Mouse (Mus musculus) ovary, postnatal 10 days (tissue): ENCODE results near the gene R3hdm4.

Experiments
- DNase-seq: peaks from one replicate; pipeline ENCODE4 v3.0.0; 2022; ENCODE audit warnings: low spot score

The R3hdm4 gene

GRCm38 (mm10) chr10:79942988-79943387 lies 22.0 kb upstream of the R3hdm4 start:
- no peak for DNase-seq

- no peak for DNase-seq
Observed at GRCm38 (mm10) chr10:79940749-79941148, 19.7 kb upstream of the R3hdm4 start.

DNA sequence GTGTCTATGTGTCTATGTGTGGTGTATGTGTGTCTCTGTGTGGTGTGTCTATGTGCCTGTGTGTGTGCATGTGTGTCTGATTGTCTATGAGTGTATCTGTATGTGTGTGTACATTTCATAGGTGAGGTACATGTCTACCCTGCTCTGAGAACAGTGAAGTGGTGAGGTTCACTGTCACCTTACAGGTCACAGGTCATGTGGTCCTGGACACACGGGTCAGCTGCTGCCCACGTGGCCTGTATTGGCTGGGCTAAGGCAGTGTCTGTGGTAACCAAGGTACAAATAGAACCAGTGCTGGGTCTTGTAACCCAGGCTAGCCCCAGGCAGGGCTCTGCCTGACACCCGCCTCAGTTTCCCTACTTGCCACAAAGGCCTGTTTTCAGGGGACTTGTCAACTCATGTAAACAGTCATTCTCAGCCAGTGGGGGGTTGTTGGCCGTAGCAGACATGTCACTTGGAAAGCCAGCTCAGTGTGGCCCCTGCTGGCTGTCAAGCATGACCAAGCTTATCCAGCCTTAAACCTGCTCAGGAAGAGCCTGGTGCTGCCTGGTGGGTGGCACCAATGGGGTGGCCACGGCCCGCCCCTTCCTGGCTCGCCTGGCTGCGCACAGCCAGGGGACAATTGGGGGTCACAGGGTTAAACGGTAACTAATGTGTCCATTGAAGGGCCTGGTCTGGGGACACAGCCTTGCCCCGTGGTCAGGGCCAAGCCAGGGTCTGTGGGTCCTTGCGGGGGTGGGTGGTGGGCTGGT lies 16.9 kb upstream of the R3hdm4 start:
- DNase-seq, result no peak

DNA sequence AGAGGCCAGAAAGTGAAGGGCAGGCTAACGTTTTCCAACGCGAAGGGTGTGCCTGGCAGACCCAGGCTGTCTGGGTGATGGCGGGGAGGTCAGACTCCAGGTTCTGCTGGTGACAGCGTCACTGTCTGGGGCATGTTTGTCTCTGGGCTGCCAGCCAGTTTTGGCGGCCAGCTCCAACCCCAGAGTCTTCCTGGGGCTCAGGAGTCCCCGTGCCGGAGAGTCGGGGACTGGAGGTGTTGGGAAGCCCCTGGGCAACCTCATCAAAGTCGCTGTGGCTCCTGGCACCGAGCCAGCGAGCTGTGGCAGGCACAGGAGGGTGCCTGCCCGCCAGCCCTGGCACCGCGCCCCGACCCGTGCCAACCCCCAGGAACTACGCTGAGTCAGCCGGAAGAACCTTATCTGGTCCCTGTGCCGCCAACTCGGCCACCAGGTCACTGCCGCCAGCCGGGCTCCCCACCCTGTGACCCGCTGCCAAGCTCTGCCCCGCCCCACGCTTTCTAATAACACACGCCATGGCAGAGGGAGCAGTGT lies 16.0 kb upstream of the R3hdm4 start:
- no peak for DNase-seq

DNA sequence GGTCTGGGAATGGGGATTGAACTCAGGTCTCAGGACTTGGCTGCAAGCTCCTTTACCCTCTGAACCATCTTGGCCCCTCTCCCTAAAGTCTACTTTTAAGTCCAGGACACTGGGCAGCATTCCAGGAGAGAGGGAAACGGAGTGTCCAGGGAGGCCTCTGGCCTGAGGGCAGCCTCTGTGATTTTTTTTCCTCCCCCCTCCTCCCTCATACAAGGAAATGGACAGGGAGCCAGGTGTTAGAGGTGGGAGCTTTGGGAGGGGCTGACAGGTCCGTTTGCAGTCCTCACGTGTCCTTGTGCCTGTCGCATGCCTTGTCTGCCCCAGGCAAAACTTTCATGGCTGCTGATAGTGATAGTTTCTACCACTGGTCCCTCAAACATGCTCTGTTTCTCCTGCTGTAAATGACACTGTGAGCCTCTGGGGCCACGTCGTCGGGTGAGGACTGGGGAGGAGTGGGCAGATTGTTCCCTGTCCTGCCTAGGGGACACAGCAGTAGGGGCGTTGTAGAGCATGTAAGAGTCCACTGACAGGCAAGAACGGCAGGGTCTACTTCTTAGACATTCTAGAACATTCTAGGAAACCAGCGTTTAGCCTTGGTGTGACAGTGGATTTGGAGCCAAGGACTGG lies 15.4 kb upstream of the R3hdm4 start:
- DNase-seq, result no peak

DNA sequence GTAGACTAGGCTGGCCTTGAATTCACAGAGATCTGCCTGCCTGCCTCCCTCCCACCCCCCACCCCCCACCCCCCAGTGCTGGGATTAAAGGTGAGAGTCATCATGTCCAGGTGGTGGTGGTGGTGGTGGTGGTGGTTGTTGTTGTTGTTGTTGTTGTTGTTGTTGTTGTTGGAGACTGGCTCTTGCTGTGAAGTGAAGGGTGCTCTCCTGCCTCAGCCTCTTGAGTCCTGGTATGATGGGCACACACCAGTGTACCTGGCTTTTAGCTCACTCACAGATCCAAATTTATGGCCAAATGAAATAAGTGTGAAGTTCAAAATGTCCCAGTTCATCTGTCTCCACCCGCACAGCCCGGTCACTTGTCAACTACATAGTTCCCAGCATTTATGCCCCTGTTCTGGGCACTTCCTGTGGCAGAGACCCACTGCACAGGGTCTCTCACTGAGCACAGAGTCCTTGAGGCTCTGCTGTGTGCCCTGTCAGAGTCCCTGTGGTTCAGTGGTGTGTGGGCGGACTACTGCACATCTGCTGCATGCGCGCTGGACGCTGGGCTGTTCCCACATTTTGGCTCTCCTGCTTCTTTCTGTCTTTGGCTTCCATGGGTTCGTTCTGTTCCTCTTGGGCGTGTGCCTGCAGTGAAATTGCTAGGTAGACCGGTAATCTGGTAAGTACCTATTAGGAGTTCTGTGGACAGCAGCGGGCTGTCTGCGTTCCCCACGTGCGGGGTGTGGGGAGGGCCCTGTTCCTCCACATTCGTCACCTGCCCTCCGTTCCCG lies 14.0 kb upstream of the R3hdm4 start:
- DNase-seq, result no peak

DNA sequence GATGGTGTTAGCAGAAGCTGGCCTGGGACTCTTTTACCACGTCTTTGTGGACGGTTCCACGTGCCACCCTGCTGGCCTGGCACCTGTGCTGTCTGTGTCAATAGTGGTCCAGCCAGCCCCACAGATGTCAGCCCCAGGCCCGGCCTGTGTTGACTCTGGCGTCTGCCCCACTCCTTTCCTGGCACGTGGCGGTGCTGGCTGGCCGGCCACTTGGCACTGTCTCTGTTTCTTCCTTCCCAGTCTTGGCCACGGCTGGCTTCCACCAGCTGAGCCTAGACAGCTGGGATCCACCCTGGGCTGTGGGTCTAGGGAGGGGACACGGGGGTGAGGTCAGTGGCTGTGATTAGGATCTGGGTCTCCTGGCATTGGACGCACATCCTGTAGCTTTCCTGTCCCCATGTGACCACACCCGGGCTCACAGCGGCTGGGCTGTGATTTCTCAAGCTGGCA lies 13.3 kb upstream of the R3hdm4 start:
- DNase-seq, result peak; percentile 48

DNA sequence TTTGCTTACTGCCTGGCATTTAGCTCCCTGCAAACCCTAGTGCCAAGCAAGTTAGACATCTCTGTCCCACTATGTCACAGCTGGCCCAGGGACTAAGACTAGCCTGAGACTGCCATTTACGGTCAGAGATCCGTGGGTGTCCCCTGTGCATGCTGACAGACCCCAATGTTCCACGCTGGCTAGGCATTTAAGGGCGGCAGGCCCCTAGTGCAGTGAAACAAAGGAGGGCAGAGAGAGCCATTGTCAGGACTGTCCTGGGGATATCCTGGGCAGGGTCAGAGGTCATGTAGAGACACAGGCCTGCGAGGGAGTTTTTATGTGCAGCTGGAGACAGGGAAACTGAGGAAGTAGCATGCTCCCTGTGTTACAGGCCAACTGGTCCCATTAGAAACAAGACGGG lies 12.9 kb upstream of the R3hdm4 start:
- no peak for DNase-seq

DNA sequence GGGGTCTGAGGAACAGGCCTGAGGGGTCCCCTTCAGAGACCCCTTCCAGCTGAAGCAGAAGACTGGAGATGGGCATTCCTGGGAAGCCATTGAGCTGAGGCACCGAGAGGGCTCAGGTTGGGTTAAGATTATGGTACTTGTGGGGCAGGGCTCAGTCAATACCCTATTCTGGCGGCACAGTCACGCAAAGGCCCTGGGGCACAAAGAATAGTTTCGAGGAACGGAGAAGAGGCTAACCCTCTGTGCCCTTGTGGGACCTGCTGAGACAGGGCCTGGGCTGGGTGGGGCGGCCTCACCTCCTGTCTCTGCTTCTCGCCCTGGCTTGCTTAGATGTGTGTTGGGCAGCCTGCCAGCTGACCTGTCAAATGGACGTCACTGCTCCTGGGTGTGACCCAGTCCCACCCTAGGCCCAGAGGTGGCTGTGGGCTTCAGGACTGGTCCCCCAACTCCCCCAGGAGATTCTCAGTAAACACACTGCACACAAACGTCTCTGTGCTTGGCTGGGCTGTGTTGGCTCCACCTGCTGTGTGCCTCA lies 12.2 kb upstream of the R3hdm4 start:
- DNase-seq, result no peak

- no peak for DNase-seq
Observed at GRCm38 (mm10) chr10:79932736-79933135, 11.7 kb upstream of the R3hdm4 start.

DNA sequence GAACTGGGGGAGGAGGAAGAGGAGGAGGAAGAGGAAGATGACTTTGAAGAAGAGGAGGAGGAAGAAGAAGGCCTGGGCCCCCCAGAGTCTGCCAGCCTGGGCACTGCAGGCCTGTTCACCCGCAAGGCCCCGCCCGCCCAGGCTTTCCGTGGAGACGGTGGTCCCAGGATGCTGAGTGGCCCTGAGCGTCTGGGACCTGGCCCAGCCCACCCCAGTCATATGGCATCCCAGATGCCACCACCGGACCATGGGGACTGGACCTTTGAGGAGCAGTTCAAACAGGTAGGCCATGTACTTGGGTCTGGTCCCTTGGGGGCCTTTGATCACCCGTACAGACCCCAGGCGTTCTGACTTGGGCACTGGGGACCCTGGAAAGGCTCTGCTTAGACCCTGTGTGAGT lies 10.8 kb upstream of the R3hdm4 start:
- no peak for DNase-seq

GRCm38 (mm10) chr10:79930826-79931186 lies 9.8 kb upstream of the R3hdm4 start:
- no peak for DNase-seq

- no peak for DNase-seq
Observed at GRCm38 (mm10) chr10:79929967-79930825, 9.2 kb upstream of the R3hdm4 start.

- no peak for DNase-seq
Observed at GRCm38 (mm10) chr10:79928907-79929701, 8.1 kb upstream of the R3hdm4 start.

- DNase-seq, result no peak
Observed at GRCm38 (mm10) chr10:79928030-79928694, 7.2 kb upstream of the R3hdm4 start.

DNA sequence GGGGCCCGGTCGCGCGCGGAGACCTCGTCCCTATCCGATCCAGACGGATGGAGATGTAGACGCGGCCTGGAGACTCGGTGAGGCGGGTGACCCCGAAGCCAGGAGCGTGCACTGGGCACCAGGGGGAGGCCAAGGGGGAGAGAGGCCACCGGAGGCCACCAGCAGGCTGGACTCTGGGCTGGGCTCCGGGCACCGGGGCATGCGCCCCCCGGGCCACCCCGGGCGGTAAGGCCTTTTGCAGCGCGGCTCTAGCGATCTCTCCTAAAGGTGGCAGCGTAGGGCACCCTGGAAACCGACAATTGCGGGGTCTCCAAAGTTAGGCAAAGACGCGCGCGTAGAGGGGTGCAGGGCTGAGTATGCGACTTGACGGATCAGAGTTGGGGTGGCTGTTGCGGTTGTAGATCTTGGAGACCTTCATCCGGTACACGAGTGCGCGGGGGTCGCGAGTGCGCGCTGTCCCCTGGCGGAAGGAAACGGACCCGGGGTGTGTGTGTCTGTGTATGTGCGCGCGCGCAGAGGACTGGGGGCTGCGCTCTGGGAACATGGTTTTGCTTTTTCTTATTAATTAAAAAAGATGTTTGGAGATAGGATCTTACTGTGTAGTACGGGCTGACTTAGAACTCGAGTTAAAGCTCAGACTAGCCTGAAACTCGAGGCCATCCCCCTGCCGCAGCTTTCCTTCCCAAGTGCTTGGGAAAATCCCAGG lies 6.5 kb upstream of the R3hdm4 start:
- peak; percentile 41 for DNase-seq

DNA sequence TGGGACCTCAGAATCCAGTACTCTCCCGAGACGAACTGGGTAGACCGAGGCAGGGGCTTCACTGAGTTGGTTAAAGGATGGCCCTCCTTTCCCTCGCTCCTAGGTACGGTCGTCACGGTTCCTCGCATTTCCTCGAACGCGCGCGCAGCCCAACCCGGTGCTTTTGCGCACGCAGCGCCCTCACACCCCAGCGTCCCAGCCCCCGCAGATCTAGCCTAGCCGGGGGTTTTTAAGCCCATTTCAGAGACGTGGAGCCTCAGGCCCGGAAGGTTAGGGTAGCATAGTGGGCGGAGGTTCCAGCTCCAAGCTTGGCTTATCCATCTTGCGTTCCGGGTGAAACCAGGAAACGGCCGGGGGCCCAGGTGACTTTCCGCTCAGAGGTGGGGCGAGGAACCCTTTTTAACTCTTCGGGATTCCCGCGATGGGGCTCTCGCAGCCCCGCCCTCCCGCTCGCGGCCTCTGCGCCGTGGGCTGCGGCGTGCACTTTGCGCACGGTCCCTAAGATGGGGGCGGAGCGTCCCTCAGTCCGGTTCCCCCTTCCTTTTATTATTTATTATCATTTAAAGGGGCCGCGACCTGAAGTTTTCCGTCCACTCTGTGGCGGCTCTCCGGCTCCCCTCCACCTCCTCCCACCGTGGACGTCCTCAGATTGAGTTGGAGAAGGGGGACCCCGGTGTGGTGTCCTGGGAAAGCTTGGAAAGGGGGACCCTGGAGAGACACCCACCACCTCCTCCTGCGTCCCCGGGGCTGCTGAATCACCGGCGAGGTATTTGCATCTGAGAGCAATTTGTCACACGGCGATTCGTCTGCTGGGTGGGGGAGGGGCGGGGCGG lies 5.7 kb upstream of the R3hdm4 start, which contains the start of gene Arid3a:
TSS of gene Arid3a (plus strand) at position 553 of the 833 bp plus-strand sequence.
- peak; percentile 74 for DNase-seq

GRCm38 (mm10) chr10:79925785-79926490 lies 4.9 kb upstream of the R3hdm4 start:
- no peak for DNase-seq
